Mouse (Mus musculus): ENCODE measurements at regions not wholly inside any gene's neighbourhood (a gene's known extent, or its start where the extent isn't known, plus 50 kb on each side); places are given as distances from the start of the nearest gene placed in this dataset.

GRCm38 (mm10) chr1:92386752-92387151 is 86.9 kb downstream of the Ndufa10 start:
- Histone ChIP-seq H3K9me3 (0 out of 2 replicates have a peak, but pooled peaks cover 2% of the 10 kb centered on the region), H3K27ac (no peak overlapping the region), H3K27me3 (no peaks in the 10 kb centered on the region), H3K4me1 (no peaks in the 10 kb centered on the region), H3K4me2 (no peak overlapping the region), H3K36me3 (replicated peaks) (no peaks in the 10 kb centered on the region), H3K9ac (no peak overlapping the region), H3K4me3 (replicated peaks) (no peak overlapping the region)
- ATAC-seq (ENCODE audit: low FRiP score): no peak

DNA sequence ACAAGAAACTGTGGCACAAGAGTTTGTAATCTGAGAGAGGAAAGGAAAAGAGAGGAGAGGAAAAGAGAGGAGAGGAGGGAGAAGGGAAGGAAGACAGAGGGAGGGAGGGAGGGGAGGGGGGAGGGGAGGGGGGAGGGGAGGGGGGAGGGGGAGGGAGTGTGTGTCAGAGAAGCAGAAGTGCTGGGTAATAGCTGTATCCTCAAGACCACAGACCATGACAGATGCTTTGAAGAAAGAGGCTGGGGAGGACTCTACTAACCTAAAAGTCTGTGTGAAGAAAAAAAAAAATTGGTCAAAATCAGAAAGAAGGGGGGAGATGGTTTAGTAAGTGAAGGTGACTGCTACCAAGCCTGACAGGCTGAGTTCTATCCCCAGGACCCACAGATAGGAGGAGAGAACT is 88.7 kb downstream of the Ndufa10 start:
- H3K4me1 ChIP-seq: no peaks in the 10 kb centered on the region
- no peak for ATAC-seq (ENCODE audit: low FRiP score)
- H3K9ac ChIP-seq: no peak overlapping the region
- H3K4me3 ChIP-seq (replicated peaks): no peak overlapping the region
- no peaks in the 10 kb centered on the region for H3K36me3 ChIP-seq (replicated peaks)
- no peaks in the 10 kb centered on the region for H3K27me3 ChIP-seq
- H3K27ac ChIP-seq: no peak overlapping the region
- H3K4me2 ChIP-seq: no peak overlapping the region
- H3K9me3 ChIP-seq: 0 out of 2 replicates have a peak, but pooled peaks cover 2% of the 10 kb centered on the region

DNA sequence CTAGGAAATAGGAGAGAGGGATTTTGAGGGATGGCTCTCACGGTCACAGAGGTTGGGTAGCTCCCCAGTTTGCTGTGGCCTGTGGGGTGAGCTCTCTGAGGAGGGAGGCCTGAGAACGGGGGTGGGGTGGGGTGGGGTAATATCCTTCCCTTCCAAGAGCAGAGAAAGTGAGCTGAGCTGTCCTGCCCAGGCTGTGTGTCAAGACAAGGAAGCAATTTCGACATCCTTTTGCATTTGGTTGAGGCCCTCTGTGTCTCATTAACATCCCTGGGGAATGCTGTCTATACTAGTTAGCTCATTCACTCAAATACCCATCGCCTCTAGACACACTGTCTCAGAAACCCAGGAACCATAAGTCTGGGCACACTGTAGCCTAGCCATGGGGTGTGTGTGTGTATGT is 89.9 kb downstream of the Ndufa10 start:
- H3K36me3 ChIP-seq (replicated peaks): no peaks in the 10 kb centered on the region
- no peak overlapping the region for H3K9ac ChIP-seq
- 0 out of 2 replicates have a peak, but pooled peaks cover 2% of the 10 kb centered on the region for H3K9me3 ChIP-seq
- no peak for ATAC-seq (ENCODE audit: low FRiP score)
- H3K27me3 ChIP-seq: no peaks in the 10 kb centered on the region
- no peak overlapping the region for H3K4me2 ChIP-seq
- no peak overlapping the region for H3K27ac ChIP-seq
- WGBS: 74% methylated on average over 4 of the region's 4 CpGs
- no peak overlapping the region for H3K4me3 ChIP-seq (replicated peaks)
- no peaks in the 10 kb centered on the region for H3K4me1 ChIP-seq

DNA sequence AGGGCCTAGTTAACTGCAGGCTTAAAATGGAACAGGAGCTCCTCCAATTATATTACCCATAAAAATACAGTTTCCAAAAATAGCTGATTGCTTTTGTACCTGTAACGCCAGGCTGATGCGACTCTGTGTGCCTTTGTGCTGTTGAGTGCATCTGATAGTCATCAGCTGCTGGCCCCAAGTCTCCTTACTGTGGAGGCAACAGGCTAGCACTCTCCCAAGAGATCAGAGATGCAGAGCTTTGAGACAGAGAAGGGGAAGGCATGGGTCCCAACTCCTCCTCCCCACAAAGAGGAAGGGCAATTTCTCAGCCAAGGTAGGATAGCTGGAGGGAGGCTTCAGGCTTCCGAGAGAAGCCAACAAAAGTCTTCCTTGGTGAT is 94.2 kb downstream of the Ndufa10 start:
- no peaks in the 10 kb centered on the region for H3K4me1 ChIP-seq
- H3K27me3 ChIP-seq: no peaks in the 10 kb centered on the region
- no peak for ATAC-seq (ENCODE audit: low FRiP score)
- 74% methylated on average over 3 of the region's 3 CpGs for WGBS
- H3K36me3 ChIP-seq (replicated peaks): no peaks in the 10 kb centered on the region
- no peak overlapping the region for H3K4me3 ChIP-seq (replicated peaks)
- H3K4me2 ChIP-seq: no peak overlapping the region
- H3K27ac ChIP-seq: no peak overlapping the region
- H3K9me3 ChIP-seq: no peaks in the 10 kb centered on the region
- no peak overlapping the region for H3K9ac ChIP-seq

- Histone ChIP-seq H3K27ac (no peak overlapping the region), H3K4me2 (no peak overlapping the region), H3K9me3 (no peaks in the 10 kb centered on the region), H3K36me3 (replicated peaks) (no peaks in the 10 kb centered on the region), H3K27me3 (no peaks in the 10 kb centered on the region), H3K4me3 (replicated peaks) (no peak overlapping the region), H3K4me1 (no peaks in the 10 kb centered on the region), H3K9ac (no peak overlapping the region)
- ATAC-seq (ENCODE audit: low FRiP score): no peak
- WGBS: 54% methylated on average over 8 of the region's 8 CpGs
Observed at GRCm38 (mm10) chr1:92378741-92379509, 94.7 kb downstream of the Ndufa10 start.

DNA sequence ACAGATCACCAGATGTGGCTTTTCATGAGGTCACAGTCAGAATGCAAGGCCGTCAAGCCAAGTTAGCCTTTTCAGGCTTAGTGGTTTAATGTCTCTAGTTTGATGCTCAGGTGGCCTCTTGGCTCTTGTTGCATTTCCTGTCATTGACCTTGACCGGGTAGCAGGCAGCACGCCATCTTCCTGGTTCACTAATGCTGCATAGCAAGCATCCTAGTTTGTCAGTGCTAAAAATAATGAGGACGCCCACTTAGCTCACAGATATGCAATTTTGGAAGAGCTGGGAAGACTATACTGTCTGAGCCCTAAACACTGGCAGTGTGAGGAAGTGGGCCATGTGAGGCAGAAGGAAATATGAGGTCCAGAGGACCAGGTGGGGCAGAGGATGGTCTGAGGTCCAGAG is 97.2 kb downstream of the Ndufa10 start:
- H3K4me3 ChIP-seq (replicated peaks): no peak overlapping the region
- no peak for ATAC-seq (ENCODE audit: low FRiP score)
- H3K27ac ChIP-seq: no peak overlapping the region
- no peak overlapping the region for H3K4me2 ChIP-seq
- H3K27me3 ChIP-seq: no peaks in the 10 kb centered on the region
- H3K9ac ChIP-seq: no peak overlapping the region
- WGBS: 85% methylated on average over 4 of the region's 4 CpGs
- H3K36me3 ChIP-seq (replicated peaks): no peaks in the 10 kb centered on the region
- H3K4me1 ChIP-seq: peaks cover 7% of the 10 kb centered on the region
- no peaks in the 10 kb centered on the region for H3K9me3 ChIP-seq

DNA sequence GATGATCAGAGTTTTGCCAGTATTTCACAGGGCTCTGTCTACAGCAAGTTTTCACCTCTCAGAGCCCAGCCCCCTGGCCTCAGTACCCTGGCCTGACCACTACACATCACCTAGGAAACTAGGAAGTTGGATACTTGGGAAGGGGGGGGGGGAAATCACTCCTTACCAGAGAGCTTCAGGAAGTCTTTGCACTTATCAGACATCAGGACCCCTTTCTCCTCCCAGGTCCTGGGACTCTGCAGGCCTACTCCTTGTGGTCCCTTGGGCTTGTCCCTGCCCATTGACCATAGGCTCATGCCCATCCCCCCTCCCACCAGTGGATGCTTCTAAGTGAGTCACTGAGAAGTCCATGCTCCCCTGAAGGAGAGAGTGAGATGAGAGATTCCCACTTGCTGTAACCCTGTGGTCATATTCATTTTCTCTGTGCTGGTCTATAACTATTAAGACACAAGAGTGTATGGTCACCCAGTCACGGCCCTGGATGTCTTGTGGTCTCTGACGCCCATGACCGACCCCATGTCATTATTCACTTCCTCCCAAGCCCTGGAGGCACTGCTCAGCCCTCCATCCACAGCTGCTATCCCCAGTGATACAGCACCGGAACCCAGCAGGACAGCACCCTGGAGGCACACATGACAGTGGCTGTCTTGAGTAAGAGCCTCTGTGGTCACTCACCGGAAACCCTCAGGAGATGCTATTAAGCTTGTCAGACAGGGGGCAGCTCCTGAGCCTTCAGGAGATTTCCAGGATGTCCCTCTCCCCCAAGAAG is 101.3 kb downstream of the Ndufa10 start:
- 95% methylated on average over 5 of the region's 5 CpGs for WGBS
- Histone ChIP-seq H3K9me3 (no peaks in the 10 kb centered on the region), H3K4me1 (peaks cover 15% of the 10 kb centered on the region), H3K4me2 (no peak overlapping the region), H3K4me3 (replicated peaks) (no peak overlapping the region), H3K27ac (0 out of 2 replicates have a peak overlapping the region, but pooled peaks have one; percentile 63), H3K9ac (no peak overlapping the region), H3K27me3 (no peaks in the 10 kb centered on the region), H3K36me3 (replicated peaks) (no peaks in the 10 kb centered on the region)
- ATAC-seq (ENCODE audit: low FRiP score): no peak

DNA sequence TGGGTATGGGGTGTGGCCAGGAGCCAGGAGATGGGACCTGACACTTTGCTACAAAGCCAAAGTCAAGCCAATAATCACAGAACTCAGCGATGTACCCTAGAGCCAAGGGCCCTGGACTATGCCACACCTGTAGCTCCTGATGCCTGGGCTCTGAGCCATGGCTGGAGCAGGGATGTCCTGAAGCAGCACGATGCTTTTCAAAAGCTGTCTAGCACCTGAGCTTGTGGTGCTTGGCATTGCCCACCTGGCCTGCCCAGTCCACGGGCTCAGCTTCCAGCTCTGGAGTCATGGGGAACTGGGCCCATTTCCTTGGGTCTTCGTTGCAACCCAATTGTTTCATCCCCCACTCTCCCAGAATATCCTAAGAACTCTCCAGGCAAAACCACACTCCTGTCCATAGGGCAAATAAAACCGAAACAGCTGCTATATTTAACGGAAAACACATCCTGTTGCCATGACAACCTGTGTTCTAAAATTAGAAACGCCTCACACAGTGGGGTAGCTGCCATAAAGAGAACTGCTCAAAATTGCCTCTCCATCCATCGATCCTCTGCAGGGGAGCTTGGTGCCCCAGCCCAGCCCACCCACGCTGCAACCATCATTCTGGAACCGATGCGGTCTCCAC is 102.2 kb downstream of the Ndufa10 start:
- Histone ChIP-seq H3K36me3 (replicated peaks) (no peaks in the 10 kb centered on the region), H3K27ac (peak overlapping the region; percentile 63), H3K4me2 (no peak overlapping the region), H3K4me1 (peaks cover 15% of the 10 kb centered on the region), H3K27me3 (no peaks in the 10 kb centered on the region), H3K9ac (no peak overlapping the region), H3K9me3 (no peaks in the 10 kb centered on the region), H3K4me3 (replicated peaks) (no peak overlapping the region)
- peak; percentile 44 for ATAC-seq (ENCODE audit: low FRiP score)
- WGBS: 58% methylated on average over 11 of the region's 11 CpGs

DNA sequence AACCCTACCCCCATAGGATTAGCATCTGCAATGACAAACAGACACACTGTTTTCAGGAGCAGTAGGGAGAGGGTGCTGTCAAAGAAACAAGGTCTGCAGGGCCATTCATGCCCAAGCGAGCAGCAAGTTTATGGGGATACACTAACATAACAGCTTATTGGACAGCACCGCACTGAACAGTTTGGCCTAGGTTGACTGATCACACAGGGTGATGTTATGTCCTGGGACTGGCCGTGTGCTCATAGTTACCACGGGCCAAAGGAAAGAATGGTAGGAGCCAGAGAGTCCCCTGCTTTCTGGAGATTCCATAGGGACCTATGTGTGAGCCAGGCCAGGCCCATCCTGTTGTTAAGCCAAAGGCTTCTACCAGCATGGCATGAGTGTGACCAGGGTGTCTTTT is 102.8 kb downstream of the Ndufa10 start:
- ATAC-seq (ENCODE audit: low FRiP score): no peak
- peaks cover 15% of the 10 kb centered on the region for H3K4me1 ChIP-seq
- no peaks in the 10 kb centered on the region for H3K9me3 ChIP-seq
- H3K36me3 ChIP-seq (replicated peaks): no peaks in the 10 kb centered on the region
- H3K27me3 ChIP-seq: no peaks in the 10 kb centered on the region
- 0 out of 2 replicates have a peak overlapping the region, but pooled peaks have one; percentile 63 for H3K27ac ChIP-seq
- WGBS: 87% methylated on average over 4 of the region's 4 CpGs
- H3K4me3 ChIP-seq (replicated peaks): no peak overlapping the region
- no peak overlapping the region for H3K4me2 ChIP-seq
- no peak overlapping the region for H3K9ac ChIP-seq

- H3K27ac ChIP-seq: no peak overlapping the region
- no peaks in the 10 kb centered on the region for H3K27me3 ChIP-seq
- no peaks in the 10 kb centered on the region for H3K36me3 ChIP-seq (replicated peaks)
- no peak for ATAC-seq (ENCODE audit: low FRiP score)
- 89% methylated on average over 5 of the region's 5 CpGs for WGBS
- H3K4me3 ChIP-seq (replicated peaks): no peak overlapping the region
- no peaks in the 10 kb centered on the region for H3K9me3 ChIP-seq
- H3K4me2 ChIP-seq: no peak overlapping the region
- H3K4me1 ChIP-seq: peaks cover 15% of the 10 kb centered on the region
- no peak overlapping the region for H3K9ac ChIP-seq
Observed at GRCm38 (mm10) chr1:92369972-92370371, 103.7 kb downstream of the Ndufa10 start.

GRCm38 (mm10) chr1:92366249-92366648 is 107.4 kb downstream of the Ndufa10 start:
- no peak overlapping the region for H3K4me3 ChIP-seq (replicated peaks)
- no peak overlapping the region for H3K9ac ChIP-seq
- no peaks in the 10 kb centered on the region for H3K36me3 ChIP-seq (replicated peaks)
- no peak for ATAC-seq (ENCODE audit: low FRiP score)
- no peak overlapping the region for H3K27ac ChIP-seq
- no peak overlapping the region for H3K4me2 ChIP-seq
- H3K27me3 ChIP-seq: no peaks in the 10 kb centered on the region
- no peaks in the 10 kb centered on the region for H3K9me3 ChIP-seq
- H3K4me1 ChIP-seq: peaks cover 6% of the 10 kb centered on the region; the same call in 1 of the 2 replicates
- WGBS: 81% methylated on average over 5 of the region's 5 CpGs

DNA sequence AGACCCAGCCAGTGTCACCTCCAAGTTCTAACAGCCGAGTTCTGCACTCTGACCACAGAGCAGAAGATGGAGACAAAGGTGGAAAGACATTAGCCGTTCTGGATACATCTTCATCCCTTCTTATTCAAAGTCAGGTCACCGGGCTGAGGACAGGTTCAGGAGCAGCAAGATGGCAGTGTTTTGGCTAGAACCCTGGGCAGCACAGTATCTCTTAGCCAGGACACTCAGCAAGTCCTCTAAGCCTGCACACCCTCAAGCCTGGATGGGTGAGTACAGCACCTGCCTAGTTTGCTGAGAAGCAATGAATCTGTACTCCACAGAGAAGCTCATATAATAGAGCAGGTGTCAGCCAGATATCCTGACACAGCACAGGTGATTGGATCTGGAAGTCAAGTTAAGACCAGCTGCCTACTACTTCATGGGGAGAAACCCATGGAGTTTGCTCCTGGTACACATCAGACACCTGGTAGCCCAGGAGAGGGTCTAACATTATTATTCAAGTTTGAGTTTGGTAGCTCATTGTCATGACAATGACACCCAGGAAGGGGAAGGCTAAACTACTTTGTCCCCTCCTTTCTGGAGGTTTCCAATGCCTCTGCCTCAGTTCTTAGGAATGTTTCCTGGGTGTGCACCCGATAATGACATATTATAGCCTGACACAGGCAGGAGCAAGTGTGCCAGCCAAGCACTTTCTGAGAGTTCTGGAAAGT is 108.1 kb downstream of the Ndufa10 start:
- no peak overlapping the region for H3K4me2 ChIP-seq
- H3K9ac ChIP-seq: no peak overlapping the region
- H3K36me3 ChIP-seq (replicated peaks): no peaks in the 10 kb centered on the region
- H3K4me1 ChIP-seq: no peaks in the 10 kb centered on the region
- no peaks in the 10 kb centered on the region for H3K9me3 ChIP-seq
- ATAC-seq (ENCODE audit: low FRiP score): no peak
- H3K27me3 ChIP-seq: no peaks in the 10 kb centered on the region
- 83% methylated on average over 4 of the region's 4 CpGs for WGBS
- H3K27ac ChIP-seq: no peak overlapping the region
- no peak overlapping the region for H3K4me3 ChIP-seq (replicated peaks)
